Mouse (Mus musculus) cortical plate, adult 2 months (tissue): Measurements from ENCODE around the gene Cpeb1.

Experiments
- CTCF ChIP-seq: fragments of 200-500 bp; IDR thresholded peaks from 2 replicates; pipeline ENCODE4 v1.5.1; 2011; ENCODE audit warnings: mild to moderate bottlenecking, control low read depth, low read length; ENCODE audit not compliant: insufficient read depth; ENCODE audit errors: extremely low read depth
- POLR2A ChIP-seq: fragments of 200-500 bp; IDR thresholded peaks from 2 replicates; pipeline ENCODE4 v1.6.1; 2011; ENCODE audit warnings: mild to moderate bottlenecking, low read length, control low read depth; ENCODE audit not compliant: insufficient read depth; ENCODE audit errors: extremely low read depth

DNA sequence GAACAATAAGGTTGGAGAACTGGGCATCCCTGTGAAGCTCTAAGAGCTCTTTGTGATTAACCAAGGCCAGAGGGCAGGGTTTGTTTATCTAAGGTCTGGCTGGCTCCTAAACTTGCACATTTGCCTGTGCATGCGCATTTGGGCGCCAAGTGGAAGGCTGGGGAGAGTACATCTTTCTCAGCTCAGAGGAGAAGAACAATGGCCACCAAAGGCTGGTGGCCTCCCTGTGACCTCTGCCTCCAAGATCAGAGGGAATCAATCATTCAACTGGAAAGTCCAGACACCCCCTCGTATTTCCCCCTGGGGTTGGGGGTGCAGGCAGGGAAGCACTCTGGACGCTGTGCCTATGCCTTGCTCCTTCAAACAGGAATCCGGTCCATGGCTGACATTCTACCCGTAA lies 41.9 kb upstream of the Cpeb1 start:
- TF ChIP-seq CTCF (no peak), POLR2A (no peak)
